Comparison of ENCODE assay signal across 22 mouse cellular contexts in the genomic region with DNA sequence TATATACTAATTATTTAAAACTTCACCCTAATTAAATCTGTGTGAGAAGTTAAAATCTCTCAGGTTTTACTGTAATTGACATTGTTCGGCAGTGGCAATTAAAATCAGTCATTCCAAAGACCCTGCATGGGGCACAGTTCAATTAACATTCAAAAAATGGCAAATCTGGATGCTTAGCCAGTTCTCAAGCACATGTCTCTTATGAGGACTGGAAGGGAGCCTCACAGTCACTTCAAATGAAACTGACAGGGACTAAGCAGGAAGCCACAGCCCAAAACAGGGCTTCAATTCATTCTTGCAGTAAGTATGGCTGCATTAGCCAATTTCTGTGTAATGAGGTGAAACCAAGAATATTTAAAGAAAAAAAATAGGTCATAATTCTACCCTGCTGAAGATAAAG.
DNase-seq lines count a peak whose midpoint lies in the region; ATAC-seq lines count a peak whose summit lies in the region.
"Had no signal": no experiment of that assay in that cellular context is flagged by ENCODE, and none has a peak within 500 bp of the region (broad histone marks: within the 10 kb centered on the region; RNA-seq: fewer than 3 reads in every experiment).

No protein-coding gene starts in this region.

- no peak overlapping the region for H3K4me3 ChIP-seq in forebrain, embryonic 14.5 days (ENCODE audit: low read depth, low read length)
- H3K4me3 ChIP-seq in forebrain, embryonic 16.5 days (replicated peaks; ENCODE audit: low read length) = no peak overlapping the region
- H3K4me3 ChIP-seq: embryonic facial prominence, embryonic 12.5 days; erythroblast, embryonic 14.5 days; heart, embryonic 13.5 days had no signal

- no peaks in the 10 kb centered on the region for H3K36me3 ChIP-seq in forebrain, embryonic 14.5 days (ENCODE audit: control insufficient read depth, insufficient read depth, low read length)
- H3K36me3 ChIP-seq in forebrain, embryonic 16.5 days (ENCODE audit: control insufficient read depth, insufficient read depth) = no peaks in the 10 kb centered on the region
- H3K36me3 ChIP-seq: embryonic facial prominence, embryonic 12.5 days; heart, embryonic 13.5 days had no signal

- H3K9me3 ChIP-seq in forebrain, embryonic 14.5 days (replicated peaks; ENCODE audit: control insufficient read depth, low read length) = no peaks in the 10 kb centered on the region
- H3K9me3 ChIP-seq in forebrain, embryonic 16.5 days (ENCODE audit: control insufficient read depth, low read length) = no peaks in the 10 kb centered on the region
- H3K9me3 ChIP-seq: embryonic facial prominence, embryonic 12.5 days; heart, embryonic 13.5 days had no signal

- no peak overlapping the region for H3K27ac ChIP-seq in forebrain, embryonic 14.5 days (ENCODE audit: low read depth, low read length)
- H3K27ac ChIP-seq in forebrain, embryonic 16.5 days (ENCODE audit: low read length) = no peak overlapping the region
- H3K27ac ChIP-seq: embryonic facial prominence, embryonic 12.5 days; heart, embryonic 13.5 days; hindbrain, embryonic 14.5 days had no signal

- WGBS in forebrain, embryonic 14.5 days = 15% methylated on average over 1 of the region's 1 CpGs
- WGBS in forebrain, embryonic 16.5 days = 17% methylated on average over 1 of the region's 1 CpGs

- no peaks in the 10 kb centered on the region for H3K4me1 ChIP-seq in forebrain, embryonic 14.5 days (ENCODE audit: control insufficient read depth, insufficient read depth, low read length)
- no peaks in the 10 kb centered on the region for H3K4me1 ChIP-seq in forebrain, embryonic 16.5 days (replicated peaks; ENCODE audit: control insufficient read depth, insufficient read depth, low read length)
- H3K4me1 ChIP-seq: embryonic facial prominence, embryonic 12.5 days had no signal

- ATAC-seq in forebrain, embryonic 14.5 days = no peak; the same call in 1 of the 2 replicates
- no peak for ATAC-seq in forebrain, embryonic 16.5 days
- ATAC-seq: intestine, postnatal 0 days; Patski had no signal

- peak; percentile 25 for DNase-seq in forebrain, embryonic 14.5 days (ENCODE audit: low spot score)
- peak; percentile 21 for DNase-seq in 416B (ENCODE audit: low read depth)
- DNase-seq in Muller cell, postnatal 12 days (ENCODE audit: inconsistent ontology term) = peak; percentile 57
- peak; percentile 30 for DNase-seq in retina, postnatal 1 day
- DNase-seq in kidney, adult 18-20 months = no peak
- DNase-seq: adrenal gland, adult 8-10 months; adrenal gland, postnatal 25 days; cerebellum, adult 18-20 months; cerebellum, adult 9-10 months; cerebellum, postnatal 14 days; gastrocnemius, postnatal 25 days; heart, adult 18-20 months; heart, postnatal 14 days; heart, postnatal 4 days; kidney, adult 8-10 months had no signal

- no peak overlapping the region for H3K4me2 ChIP-seq in forebrain, embryonic 14.5 days (ENCODE audit: low read length)
- no peak overlapping the region for H3K4me2 ChIP-seq in forebrain, embryonic 16.5 days (ENCODE audit: low read length)
- H3K4me2 ChIP-seq: embryonic facial prominence, embryonic 12.5 days; heart, embryonic 13.5 days; hindbrain, embryonic 14.5 days had no signal

- no peaks in the 10 kb centered on the region for H3K27me3 ChIP-seq in forebrain, embryonic 14.5 days (replicated peaks; ENCODE audit: control insufficient read depth, insufficient read depth, low read length)
- no peaks in the 10 kb centered on the region for H3K27me3 ChIP-seq in forebrain, embryonic 16.5 days (replicated peaks; ENCODE audit: control insufficient read depth, insufficient read depth, low read length)
- H3K27me3 ChIP-seq: embryonic facial prominence, embryonic 12.5 days; heart, embryonic 13.5 days; Patski had no signal

- no peak overlapping the region for H3K9ac ChIP-seq in forebrain, embryonic 14.5 days (ENCODE audit: low read length)
- H3K9ac ChIP-seq in forebrain, embryonic 16.5 days (replicated peaks; ENCODE audit: low read depth, low read length) = no peak overlapping the region
- H3K9ac ChIP-seq: embryonic facial prominence, embryonic 12.5 days; heart, embryonic 13.5 days; hindbrain, embryonic 14.5 days had no signal
